Mouse (Mus musculus) neutrophil, adult 5-6 weeks (primary cell): ENCODE measurements around the gene Sos1. TPM values are rescaled to one million over a fixed set of nuclear protein-coding genes. Genes with fewer than 3 reads are reported as not detected.
"Not testable (repeated sequence)": the region's sequence is repeated elsewhere in the genome, so short reads cannot be mapped to it uniquely, and the experiment has no call there.

Source experiments
- ATAC-seq: fragments of 151-379, 151-347 bp; 2 replicates; pipeline ENCODE4 v1.8.0; 2017; ENCODE audit warnings: mild to moderate bottlenecking, moderate TSS enrichment; ENCODE audit not compliant: insufficient number of reproducible peaks, poor library complexity, low FRiP score, severe bottlenecking; ENCODE audit errors: extremely low read depth
- total RNA-seq: library from RNA; stranded (forward); fragments of 200-1000 nt; gene quantifications from 2 replicates; pipeline ENCODE4 v1.2.3, GENCODE M21; 2017

The Sos1 gene
- total RNA-seq, 1 experiment from 2014 or later: 15.9 TPM

DNA sequence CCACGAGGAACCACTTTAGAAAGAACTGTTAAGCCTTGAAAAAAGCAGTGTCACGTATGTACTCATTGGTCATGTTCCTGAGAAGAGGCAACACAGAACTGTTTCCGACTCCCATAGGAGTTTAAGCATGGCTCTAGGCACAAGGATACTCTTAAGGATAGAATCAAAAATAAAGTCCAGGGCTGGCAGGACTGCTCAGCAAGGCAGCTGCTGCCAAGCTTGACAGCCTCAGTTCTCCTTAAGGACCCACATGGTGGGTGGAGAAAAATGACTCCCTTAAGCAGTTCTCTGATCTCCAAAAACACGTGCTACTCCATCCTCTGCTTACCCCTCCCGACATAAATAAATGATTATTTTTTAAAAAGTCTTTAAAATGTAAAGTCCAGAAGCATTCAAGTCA, 44.6 kb downstream of the Sos1 start:
- ATAC-seq: no peak

GRCm38 (mm10) chr17:80434430-80434829, 45.8 kb downstream of the Sos1 start:
- no peak for ATAC-seq

GRCm38 (mm10) chr17:80431997-80432396, 48.3 kb downstream of the Sos1 start:
- no peak for ATAC-seq

- ATAC-seq: no peak
These were observed 52.3 kb downstream of the Sos1 start for GRCm38 (mm10) chr17:80427966-80428365.

DNA sequence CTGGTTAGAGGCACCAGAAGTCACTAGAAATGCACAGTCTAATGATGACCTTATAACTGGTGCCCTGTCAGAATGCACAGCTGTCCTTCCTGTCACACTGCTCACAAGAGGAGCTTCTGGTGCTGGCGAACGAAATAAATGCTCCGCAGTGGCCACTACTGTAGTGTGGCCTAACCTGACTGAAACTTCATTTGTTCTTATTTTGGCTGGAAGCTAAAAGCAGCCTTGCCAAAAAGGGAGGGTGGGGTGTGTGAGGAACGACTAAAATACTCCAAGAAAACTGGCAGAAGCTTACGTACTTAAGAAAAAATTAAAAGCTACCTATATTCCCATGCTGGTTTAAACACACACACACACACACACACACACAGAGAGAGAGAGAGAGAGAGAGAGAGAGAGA, 53.4 kb downstream of the Sos1 start:
- ATAC-seq: no peak

GRCm38 (mm10) chr17:80426171-80426570, 54.1 kb downstream of the Sos1 start:
- no peak for ATAC-seq

GRCm38 (mm10) chr17:80420998-80421397, 59.3 kb downstream of the Sos1 start:
- ATAC-seq: no peak

GRCm38 (mm10) chr17:80418572-80419210, 61.6 kb downstream of the Sos1 start:
- ATAC-seq: no peak

- ATAC-seq: no peak
These were observed 69.1 kb downstream of the Sos1 start for GRCm38 (mm10) chr17:80411182-80411581.

- no peak for ATAC-seq
These were observed 82.0 kb downstream of the Sos1 start for GRCm38 (mm10) chr17:80398243-80398642.

DNA sequence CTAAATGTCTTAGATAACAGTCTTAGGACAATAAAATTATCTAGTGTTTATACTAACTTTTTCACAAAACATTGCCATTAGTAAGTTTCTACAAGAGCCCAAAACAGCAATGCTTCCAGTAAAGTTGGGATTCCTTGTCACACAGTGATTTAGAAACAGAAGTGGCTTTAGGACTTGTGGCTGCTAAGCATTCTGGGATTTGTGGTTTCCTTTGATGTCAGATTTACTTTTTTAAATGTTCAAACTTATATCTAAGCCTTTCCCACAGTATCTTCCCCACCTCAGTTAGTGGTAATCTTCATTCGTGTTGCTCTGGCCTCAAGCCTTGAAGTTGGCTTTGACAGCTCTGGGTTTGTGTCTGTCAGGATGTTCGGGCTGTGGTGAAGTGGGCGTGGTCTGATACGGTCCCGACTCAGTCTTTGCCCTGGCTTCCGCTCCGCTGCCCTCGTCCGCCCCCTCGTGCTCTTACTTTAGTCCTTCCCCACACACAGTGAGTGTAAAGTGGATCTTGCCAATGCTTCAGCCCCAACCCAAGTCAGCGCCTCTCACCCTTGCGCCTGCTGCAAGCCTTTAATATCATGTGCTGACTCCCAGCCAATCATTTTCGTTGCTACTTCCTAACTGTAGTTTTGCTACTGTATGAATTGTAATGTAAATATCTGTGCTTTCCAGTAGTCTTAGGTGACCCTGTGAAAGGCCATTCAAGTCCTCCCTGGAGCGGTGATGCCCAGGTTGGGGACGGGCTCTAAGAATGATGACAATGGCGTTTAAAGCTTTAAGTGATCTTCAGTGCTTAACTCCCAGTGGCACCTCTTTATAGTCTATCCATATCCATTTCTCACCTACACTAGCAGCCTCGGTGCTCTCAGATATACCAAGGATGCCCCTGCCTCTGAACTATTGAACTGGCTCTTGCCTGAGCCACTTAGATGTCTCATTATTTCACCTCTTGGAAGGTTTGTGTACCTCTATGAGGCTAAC, 88.5 kb downstream of the Sos1 start:
- ATAC-seq: peak; percentile 96

DNA sequence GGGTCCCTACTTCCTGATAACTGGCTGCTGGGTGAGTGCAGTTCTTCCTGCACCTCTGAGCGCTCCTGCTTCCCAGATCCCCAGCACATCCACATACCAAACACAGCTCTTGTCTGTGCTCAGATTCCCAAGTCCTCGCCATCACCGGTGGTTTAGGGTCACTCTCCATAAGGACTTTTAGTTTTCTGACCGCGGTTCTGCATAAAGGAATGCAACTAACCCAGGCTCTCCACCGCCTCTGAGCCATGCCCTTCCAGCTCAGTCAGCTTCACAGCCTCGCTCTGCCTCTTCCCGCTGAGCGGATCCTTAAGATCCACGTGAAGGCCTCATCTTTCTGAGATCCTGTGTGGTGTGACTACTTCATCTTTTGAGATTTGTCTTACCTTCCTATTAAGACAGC, 90.2 kb downstream of the Sos1 start:
- no peak for ATAC-seq

GRCm38 (mm10) chr17:80385671-80386070, 94.6 kb downstream of the Sos1 start:
- ATAC-seq: no peak

GRCm38 (mm10) chr17:80378386-80378785, 101.9 kb downstream of the Sos1 start:
- ATAC-seq: not testable (repeated sequence)

DNA sequence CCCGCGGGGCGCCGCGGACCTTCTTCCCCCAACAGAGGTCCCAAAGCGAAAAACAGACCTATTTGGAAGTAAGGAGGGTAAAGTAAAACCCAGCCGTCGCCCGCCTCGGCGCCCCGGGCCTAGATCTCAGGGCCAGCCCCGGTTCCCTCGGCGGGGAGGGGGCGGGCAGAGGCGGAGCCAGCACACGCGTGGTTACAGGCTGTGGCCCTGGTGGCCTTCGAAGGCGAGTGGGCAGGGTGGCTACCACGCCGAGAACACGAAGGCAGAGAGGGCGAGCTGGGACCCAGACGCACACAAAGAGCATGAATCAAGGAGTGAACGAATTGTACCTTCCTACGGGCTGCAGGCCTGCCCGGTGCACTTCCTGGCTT, 106.5 kb downstream of the Sos1 start:
- ATAC-seq: no peak

DNA sequence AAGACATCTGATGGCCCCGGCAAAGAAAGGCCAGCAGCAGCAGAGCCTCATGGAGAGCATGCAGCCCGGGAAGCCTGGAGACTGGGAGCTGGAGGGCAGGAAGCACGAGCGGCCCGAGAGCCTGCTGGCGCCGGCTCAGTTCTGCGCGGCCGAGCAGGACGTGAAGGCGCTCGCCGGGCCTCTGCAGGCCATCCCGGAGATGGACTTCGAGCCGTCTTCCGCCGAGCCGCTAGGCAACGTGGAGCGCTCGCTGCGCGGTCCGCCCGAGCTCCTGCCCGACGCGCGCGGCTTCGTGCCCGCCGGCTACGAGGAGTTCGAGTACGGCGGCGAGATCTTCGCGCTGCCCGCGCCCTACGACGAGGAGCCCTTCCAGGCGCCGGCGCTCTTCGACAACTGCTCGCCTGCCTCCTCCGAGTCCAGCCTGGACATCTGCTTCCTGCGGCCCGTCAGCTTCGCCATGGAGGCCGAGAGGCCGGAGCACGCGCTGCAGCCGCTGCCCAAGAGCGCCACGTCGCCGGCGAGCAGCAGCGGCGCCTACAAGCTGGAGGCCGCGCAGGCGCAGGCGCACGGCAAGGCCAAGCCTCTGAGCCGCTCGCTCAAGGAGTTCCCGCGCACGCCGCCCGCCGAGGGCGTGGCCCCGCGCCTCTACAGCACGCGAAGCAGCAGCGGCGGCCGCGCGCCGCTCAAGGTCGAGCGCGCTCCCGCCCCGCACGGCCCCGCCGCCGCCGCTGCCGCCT, 107.1 kb downstream of the Sos1 start, which contains the start of gene Gm10190:
Gm10190 (minus strand) TSS at position 553 of the 737 bp plus-strand sequence.
- peak; percentile 48; the same call in 1 of the 2 replicates for ATAC-seq

- peak; percentile 27 for ATAC-seq
These were observed 111.6 kb downstream of the Sos1 start for GRCm38 (mm10) chr17:80368606-80369005.

DNA sequence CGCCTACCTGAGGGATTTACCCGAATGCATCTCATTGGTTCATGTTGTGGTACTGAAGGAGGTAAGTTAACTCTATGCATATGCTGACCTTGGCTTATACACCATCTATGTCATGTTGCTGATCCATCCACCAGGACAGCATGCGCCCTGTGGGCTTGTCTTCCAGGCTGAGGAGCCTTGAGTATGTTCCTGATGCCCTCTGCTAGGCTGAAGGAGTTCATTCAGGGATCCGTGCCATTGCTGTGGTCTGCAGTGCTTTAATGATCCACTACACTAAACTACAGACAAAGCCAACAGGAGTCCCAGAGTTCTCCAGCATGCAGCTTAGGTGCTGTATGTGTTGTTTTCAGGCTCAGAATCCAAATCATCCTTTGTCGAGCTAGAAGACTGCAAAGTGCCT, 113.0 kb downstream of the Sos1 start:
- ATAC-seq: no peak

DNA sequence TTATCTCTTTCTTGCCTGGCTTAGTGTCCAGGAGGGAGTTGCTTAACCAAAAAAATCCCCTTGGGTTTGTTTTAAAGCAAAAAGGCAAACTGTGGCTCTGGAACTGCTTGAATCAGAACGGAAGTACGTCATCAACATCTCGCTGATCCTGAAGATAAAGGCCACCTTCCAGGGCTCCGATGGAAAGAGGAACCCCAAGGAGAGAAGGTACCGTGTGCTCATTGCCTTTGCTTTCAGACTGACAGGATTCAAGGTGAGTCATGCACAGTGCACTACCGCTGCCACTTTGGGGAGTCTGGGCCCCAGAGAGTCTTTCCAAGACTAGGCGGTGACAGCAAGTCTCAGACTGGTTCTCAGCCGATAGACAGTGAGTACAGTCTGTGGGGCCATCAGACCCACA, 120.0 kb downstream of the Sos1 start:
- ATAC-seq: no peak
